Mouse (Mus musculus) cerebellum, postnatal 10 days (tissue): Measurements from ENCODE around the gene Nme2.
"Not testable (repeated sequence)": the region's sequence is repeated elsewhere in the genome, so short reads cannot be mapped to it uniquely, and the experiment has no call there.

Experiments
- DNase-seq, 2 experiments: peaks; one replicate each; pipeline ENCODE4 v3.0.0; 2021; ENCODE audit warnings: mixed read lengths in 2 of 2

Nme2 gene

DNA sequence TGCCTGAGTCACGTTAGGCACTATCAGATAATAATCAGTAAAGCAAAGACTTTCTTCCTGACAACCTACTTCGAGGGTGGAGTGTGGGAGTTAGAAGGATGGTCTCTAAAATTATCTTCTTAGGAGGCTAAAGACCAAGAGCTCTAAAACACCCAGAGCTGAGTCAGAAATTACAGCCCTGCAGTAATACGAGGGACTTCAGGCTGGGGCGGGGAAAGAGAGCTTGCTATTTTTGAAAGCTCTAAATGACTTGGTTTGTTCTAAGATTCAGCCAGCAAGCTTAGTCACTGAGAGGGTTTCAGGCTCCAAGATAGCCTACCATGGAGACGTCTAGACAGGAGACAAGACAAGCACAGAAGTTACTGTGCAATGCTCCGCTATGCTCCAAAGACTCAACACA, 9.3 kb upstream of the Nme2 start:
- no peak for DNase-seq

- no peak for DNase-seq
These were observed 7.0 kb upstream of the Nme2 start for GRCm38 (mm10) chr11:93963013-93963412.

DNA sequence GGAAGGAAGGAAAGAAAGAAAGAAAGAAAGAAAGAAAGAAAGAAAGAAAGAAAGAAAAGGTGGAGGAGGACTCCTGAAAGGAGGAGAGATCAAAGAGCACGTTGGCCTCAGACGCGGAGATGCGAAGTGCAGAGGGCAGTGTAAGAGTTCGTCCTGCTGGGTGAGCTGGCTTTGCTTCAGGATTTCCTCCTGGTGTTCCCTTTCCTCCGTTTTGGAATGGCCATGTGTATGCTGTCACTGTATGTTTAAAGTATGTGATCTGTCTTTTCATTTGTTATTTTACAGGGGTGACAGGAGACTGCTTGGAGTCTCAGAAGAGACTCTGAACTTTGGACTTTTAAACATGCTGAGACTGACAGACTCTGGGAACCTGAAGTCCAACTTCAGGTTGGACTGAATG, 5.4 kb upstream of the Nme2 start:
- no peak for DNase-seq

DNA sequence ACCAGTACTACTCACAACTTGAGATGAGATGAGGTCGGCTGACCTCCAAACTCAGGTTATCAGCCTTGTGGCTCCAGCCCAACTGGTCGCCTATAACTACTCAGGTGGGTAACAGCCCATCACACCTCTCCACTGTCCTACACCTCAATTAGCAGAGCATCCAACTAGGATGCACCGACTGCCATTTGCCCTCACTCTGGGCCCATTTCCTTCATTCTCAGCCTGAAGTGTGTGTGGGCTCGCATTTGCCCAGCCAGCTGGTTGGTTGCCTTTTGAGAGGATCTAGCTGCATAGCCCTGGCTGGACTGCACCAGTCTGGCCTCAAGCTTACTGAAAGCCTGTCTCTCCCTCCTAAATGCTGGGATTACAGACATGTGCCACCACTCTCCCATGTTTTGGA, 1.7 kb upstream of the Nme2 start:
- DNase-seq = no peak

- DNase-seq = peak in 1 of 2 experiments; percentile 17
These were observed 1.0 kb upstream of the Nme2 start for GRCm38 (mm10) chr11:93957031-93957555.

- peak; percentile 93 to 96 for DNase-seq
These were observed 556 bp downstream of the Nme2 start for GRCm38 (mm10) chr11:93955256-93956150.

- DNase-seq = peak in 1 of 2 experiments; percentile 41
These were observed 1.3 kb downstream of the Nme2 start for GRCm38 (mm10) chr11:93954738-93955255.

GRCm38 (mm10) chr11:93952376-93952775, 3.7 kb downstream of the Nme2 start:
- DNase-seq = no peak

- no peak for DNase-seq
These were observed 6.0 kb downstream of the Nme2 start for GRCm38 (mm10) chr11:93950045-93950444.

DNA sequence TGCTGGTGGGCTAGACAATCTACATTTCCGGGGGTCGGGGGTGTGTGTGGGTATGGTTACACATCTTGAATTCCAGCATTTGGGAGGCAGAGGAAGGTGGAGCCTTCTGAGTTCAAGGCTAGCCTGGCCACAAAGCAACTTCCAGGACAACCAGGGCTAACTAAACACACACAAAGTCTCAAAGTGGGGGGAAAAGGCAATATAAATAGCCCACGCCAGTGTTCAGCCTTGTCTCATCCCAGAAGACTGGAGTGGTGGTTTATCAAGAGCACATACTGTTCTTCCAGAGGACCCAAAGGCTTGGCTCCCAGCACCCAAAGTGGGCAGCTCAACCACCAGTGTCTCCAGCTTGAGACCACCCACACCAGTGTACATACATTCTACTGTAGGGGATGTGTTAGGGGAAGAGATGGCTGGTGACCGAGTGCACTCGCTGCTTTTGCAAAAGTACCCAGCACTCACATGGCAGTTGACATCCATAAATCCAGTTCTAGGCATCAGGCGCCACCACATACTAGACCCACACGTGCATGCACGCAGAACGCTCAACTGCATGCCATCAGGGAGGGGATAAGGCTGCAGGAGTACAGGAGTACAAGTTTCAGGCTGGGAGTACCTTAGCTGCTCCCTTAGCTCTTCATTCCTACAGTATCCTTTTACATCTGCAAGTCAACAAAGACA, 7.0 kb downstream of the Nme2 start:
- DNase-seq = no peak

DNA sequence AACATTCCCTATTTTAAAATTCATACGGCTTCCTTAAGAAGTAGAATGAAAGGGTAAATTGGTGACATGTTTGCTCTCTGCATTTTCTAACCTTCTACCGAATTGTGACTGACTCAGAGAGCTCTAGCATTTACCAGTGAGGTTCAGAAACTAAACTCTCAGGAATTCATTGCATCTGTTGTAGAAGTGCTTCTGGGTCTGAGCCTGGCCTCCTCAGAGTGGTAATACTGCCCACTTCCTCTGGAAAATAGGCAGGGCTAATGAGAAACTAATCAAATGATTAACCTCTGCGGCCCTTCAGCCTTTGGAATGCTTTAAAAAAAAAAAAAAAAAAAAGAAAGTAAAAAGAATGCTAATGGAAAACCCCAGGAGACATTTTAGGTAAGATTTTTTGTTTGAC, 11.1 kb downstream of the Nme2 start:
- DNase-seq = no peak

GRCm38 (mm10) chr11:93940906-93941305, 15.2 kb downstream of the Nme2 start:
- DNase-seq = no peak

DNA sequence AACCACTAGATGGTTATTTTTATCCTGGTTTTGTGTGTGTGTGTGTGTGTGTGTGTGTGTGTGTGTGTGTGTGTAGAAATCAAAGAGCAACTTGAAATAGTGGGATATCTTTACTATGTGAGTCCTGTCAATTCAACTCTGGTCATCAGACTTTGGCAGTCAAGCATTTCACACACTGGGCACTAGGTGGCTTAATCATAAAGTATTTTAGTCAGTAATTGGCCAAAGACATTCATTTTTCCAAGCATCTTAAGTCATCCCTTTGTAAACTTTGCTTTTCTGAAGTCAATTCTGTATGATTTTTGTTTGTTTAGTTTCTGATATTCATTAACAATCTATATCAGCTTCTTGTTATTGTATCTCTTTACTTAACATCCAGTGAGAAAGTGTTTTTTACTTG, 27.0 kb downstream of the Nme2 start:
- DNase-seq = no peak

DNA sequence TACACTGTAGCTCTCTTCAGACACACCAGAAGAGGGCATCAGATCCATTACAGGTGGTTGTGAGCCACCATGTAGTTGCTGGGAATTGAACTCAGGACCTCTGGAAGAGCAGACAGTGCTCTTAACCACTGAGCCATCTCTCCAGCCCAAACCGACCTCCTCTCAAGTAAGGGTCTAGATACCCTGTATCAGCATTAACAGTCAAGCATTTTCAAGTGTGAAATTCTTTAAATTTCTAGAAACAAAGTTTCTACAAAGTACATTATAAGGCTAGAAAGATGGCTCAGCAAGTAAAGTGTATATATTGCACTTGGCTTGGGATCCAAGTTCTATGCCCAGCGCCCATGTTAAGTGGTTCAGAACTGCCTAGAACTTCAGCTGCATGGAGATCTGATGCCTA, 41.0 kb downstream of the Nme2 start:
- DNase-seq = not testable (repeated sequence)

DNA sequence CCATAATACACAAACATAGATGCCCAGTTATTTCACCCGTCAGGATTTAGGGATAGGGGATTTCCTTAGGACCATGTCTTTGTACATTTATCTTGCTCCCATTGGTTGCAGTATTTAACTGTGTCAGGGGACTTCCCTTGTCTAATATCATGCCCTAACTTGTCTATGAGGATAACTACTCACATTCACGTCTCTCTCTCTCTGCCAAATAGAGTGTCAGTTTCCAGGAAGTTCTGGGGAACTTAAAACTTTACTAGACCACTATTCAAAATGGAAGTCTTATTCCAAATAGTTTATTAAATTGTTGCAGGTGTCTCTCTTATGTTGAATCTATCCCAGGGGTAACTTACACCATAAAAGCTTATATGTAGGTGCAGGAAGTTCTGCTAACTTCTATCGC, 44.5 kb downstream of the Nme2 start:
- no peak for DNase-seq

GRCm38 (mm10) chr11:93908829-93909228, 47.2 kb downstream of the Nme2 start:
- no peak for DNase-seq

GRCm38 (mm10) chr11:93907839-93908238, 48.2 kb downstream of the Nme2 start:
- DNase-seq = no peak

GRCm38 (mm10) chr11:93906834-93907233, 49.2 kb downstream of the Nme2 start:
- no peak for DNase-seq
